Mouse (Mus musculus) embryo, embryonic 11 days (tissue): Measurements from ENCODE around the gene Reg4.

Experiments
- DNase-seq: peaks from one replicate; pipeline ENCODE4 v3.0.0-alpha.2; 2015

The Reg4 gene

DNA sequence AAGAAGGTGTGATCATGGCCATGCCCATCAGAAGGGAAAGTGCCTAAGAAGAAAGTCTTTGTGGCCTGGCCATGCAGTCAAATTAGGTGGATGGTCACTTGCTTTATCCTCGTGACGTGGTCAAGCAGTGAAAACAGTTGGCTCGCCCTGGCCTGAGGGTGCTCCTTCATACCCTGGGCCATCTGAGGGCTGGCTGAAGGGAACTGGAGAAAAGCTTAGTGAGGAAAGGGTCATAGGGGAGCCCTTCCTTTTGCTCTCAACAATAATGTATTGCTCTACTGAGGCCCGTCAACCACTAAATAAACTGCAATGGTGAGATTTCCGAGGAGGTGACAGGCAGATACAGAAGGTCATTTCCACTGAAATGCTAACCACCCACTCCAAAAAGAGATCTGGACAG lies 15.3 kb downstream of the Reg4 start:
- no peak for DNase-seq

DNA sequence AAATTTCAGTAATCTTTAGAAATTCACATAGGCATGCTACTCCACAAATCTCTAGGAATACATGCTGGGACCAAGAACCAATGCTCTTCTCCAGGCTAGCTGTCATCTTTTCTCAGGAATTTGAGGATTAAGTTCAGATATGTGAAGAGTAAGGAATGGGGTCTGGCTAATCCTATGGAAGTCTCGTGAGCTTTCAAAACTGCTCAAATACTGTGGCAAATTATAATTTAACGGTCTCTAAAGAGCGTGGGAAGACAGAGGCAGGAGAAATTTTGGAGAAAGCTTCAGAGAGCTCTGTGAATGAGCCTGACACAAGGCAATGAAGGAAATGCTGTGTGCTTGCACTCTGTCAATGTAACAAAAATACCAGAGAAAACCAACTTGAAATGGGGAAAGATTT lies 16.2 kb downstream of the Reg4 start:
- DNase-seq = no peak

- DNase-seq = no peak
These were observed 20.1 kb downstream of the Reg4 start for GRCm38 (mm10) chr3:98242051-98242450.

- no peak for DNase-seq
These were observed 20.6 kb downstream of the Reg4 start for GRCm38 (mm10) chr3:98242458-98243037.

GRCm38 (mm10) chr3:98245892-98246291 lies 23.9 kb downstream of the Reg4 start:
- no peak for DNase-seq

GRCm38 (mm10) chr3:98246985-98247751 lies 25.2 kb downstream of the Reg4 start:
- peak; percentile 37 for DNase-seq

GRCm38 (mm10) chr3:98249378-98249777 lies 27.4 kb downstream of the Reg4 start:
- no peak for DNase-seq

DNA sequence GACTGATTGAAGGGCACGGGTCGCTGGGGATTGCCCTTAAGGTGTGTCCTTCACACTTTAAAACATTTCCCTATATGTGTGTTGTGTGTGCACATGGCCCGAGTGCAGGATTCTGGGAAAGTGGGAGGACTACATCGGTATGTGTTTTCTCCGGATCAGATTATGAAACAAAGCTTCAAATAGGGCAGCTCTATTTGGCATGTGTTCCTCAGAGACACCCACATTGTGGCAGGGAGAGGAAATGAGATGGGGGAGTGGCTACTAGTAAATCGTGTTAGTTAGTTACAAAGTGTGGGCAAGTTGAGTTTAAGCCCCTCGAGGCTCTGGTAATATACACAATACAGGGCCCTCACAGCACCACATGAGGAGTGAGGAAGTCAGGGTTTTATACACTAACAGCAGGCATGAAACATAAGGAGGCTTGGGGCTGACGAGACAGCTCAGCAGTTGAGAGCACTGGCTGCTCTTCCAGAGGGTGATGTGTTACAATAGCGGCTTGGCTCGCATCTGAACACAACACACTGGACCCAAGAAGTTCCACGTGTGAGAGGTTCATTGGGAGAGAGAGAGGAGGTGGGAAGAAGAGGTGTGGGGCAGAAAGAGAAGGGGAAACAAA lies 28.0 kb downstream of the Reg4 start:
- no peak for DNase-seq

DNA sequence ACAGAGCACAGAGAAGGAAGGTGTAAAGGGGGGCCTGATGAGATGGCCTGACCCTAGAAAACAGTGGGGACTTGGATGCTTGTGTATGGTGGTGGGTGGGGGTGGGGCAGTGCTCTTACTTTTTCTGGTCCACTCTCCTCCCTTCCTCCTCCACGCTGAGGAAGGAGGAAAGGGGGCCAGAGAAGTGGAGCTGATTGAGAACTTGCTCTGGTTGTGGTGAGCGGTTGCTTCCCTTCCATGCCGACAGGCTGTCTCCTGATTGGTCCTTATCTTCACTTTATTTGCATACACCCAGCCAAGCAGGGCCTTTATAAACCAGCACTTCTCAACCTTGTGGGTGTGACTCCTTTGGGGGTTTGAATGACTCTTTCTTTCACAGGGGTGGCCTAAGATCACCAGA lies 32.1 kb downstream of the Reg4 start:
- DNase-seq = no peak

DNA sequence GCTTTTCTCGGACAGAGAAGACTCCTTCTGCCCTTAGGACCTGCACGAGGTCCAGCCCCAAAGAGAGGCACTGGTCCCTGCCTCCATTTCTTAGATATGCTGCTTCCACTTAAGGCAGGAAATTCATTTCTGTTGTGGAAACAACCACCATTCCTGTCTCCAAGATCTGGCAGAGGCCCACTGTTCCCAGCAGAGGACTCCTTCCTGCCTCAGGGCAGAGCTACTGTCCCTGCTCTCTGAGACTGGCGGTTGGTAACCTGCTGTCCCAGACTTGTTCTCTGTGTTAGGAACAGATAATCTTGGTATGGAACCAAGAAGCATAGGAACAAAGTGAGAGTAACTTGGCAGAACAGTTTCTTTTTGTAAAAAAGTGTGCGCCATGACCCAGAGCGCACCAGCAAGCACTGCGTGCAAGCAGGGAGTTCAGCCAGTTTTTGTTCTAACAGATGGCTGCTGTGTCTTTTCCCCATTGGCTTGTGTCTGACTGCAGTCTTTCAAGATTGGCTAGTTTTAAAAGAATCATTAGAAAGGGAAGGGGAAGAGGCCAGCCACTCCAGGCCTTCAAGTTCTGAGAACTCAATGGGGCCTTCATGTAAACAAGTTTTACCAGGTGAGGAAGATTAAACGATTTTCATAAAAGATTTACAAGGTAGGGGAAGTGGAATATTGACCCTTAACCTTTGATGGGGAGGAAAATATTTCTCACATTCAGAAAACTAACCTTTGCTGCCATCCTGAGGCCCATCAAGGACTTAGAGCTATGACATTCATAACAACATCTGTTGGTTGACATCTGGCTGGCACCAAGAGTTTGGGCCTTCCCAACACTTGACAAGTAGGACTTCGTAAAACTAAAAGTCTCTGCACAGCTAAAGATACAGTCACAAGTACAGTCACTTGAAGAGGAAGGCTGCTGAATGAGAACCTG lies 33.0 kb downstream of the Reg4 start:
- DNase-seq = no peak

GRCm38 (mm10) chr3:98258723-98259122 lies 36.8 kb downstream of the Reg4 start:
- no peak for DNase-seq

GRCm38 (mm10) chr3:98259271-98259751 lies 37.4 kb downstream of the Reg4 start:
- DNase-seq = no peak

DNA sequence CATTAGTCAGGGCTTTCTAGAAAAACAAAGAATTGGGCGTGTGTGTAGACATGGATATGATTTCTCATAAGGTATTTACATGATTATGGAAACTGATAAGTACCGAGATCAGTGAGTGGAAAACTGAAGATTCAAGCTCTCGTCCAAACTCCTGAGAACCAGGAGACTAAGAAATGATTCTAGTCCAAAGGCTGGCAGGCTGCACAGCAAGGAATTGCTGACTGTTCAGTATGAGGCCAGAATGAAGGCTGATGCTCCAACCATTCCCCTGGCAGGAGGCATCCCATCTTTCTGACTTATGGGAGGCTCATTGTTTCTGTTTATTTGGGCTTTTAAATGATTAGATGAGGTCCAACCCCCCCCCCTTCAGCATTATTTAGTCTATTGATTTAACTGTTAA lies 38.6 kb downstream of the Reg4 start:
- no peak for DNase-seq

GRCm38 (mm10) chr3:98261415-98261814 lies 39.5 kb downstream of the Reg4 start:
- no peak for DNase-seq

GRCm38 (mm10) chr3:98262133-98262532 lies 40.2 kb downstream of the Reg4 start:
- no peak for DNase-seq

- DNase-seq = peak; percentile 25
These were observed 45.3 kb downstream of the Reg4 start for GRCm38 (mm10) chr3:98267249-98267651.

DNA sequence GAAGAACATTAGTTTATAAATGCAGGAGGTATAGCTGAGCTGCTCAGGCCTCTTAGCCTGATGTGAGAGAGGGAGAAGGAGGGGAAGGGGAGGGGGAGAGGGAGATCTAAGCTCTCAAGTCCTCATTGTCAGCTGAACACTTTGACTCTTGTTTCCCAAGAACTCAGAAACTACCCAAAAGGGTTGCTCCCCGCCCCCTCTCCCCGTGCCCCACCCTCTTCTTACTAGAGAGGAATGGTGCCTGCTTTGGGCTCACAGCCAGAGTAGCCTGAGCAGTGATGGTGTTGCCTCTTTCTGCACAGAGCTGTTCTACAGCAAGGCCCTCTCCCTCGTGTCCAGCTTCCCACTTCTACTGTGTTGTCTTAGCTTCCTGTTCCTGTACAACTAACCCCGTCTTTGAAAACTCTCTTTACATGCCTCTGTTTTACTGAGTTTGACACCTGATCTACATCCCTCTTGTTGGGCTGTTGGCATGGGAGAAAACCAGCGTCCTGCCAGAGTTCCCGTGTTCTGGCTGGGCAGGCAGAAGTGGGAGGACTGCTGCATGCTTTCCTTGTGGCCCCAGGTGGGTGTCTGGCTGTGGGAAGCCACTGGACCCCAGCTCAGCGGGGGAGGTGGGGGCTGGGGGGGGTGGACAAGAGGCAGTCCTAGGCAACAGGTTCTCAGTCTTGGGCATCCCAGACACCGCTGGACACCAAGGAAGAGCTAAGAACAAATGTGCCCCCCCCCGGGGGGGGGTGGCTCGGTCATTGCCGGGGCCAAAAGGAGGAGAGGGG lies 51.9 kb downstream of the Reg4 start:
- peak; percentile 8 for DNase-seq

DNA sequence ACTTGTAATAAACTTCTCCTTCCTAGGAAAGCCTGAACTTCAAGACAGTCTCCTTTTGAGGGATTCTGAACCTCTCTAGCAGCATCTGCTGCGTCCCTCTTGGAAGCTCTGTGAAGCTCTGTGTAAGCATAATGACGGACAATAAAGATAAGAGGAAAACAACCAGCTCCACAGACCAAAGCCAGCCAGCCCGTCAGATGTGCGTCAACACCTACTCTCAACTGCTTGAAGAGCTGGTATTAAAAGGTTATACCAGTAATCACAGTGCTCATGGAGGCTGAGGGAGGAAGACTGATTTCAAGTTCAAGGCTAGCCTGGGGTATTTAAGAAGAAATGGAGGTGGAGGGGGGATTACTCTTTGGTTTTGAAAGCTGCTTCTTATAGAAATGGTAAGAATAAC lies 57.7 kb downstream of the Reg4 start:
- no peak for DNase-seq

DNA sequence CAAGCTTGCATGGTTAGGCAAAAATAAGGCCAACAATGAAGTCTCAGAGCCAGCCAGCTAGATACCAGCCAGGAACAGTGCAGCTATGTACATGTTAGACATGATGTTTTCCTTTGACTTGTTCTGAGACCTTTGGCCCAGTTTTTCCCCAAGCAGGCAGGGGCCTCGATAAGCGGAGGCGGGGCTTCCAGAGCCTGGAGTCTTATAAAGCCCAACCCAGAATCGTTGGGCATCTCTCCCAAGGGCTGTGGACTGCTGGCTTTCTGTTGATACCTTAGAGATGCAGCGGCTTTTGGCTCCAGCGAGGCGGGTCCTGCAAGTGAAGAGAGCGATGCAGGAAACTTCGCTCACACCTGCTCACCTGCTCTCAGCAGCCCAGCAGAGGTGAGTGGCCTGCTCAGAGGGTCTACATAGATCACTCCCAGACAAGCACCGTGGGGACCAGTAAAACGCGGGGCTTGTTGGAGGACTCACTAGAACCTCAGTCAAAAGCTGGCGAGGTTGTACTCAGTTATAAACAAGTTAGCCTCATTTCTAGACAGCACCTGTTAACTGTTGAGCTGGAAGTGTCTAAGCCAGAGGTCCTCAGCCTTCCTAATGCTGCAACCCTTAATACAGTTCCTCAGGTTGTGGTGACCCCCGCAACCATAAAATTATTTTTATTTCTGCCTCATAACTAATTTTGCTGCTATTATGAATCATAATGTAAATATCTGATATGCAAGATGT lies 58.4 kb downstream of the Reg4 start, which contains the start of gene Hmgcs2:
Gene Hmgcs2, plus strand, starts transcription at position 232 of the 729 bp plus-strand sequence.
- DNase-seq = peak; percentile 33

DNA sequence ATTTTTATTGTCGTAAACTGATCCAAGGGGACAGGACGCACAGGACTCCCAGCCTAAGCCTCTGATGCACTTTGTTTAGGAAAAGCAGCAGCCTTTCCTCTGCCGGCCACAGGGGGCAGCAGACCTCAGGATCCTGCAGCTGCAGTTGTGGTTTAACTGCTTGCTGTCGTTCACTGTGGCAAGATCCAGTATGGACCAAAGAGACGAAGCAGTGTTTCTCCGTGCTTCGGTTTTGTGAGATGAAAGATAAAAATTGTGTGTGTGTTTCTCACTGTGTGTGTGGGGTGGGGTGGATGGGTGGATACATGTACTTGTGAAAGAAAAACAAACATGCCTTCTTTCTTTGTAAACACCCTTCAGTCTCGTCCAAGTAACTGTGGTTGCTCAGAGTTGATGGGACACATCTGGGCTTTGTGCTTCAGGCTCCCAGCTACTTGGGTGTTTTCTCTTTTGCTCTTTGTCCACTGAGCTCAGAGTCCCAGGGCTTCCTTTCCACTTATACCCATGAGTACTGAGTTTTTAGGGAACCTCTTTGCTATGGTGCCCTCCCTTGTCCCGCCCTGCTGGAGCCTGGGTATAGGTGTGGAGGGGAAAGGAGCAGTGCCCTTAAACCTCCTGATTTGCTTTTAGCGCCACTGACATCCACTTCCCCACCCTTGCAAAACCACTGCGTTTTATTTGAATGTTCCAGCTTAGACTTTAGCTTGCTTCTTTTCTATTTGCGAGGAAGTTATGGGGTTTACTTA lies 59.1 kb downstream of the Reg4 start:
- peak; percentile 78 for DNase-seq

DNA sequence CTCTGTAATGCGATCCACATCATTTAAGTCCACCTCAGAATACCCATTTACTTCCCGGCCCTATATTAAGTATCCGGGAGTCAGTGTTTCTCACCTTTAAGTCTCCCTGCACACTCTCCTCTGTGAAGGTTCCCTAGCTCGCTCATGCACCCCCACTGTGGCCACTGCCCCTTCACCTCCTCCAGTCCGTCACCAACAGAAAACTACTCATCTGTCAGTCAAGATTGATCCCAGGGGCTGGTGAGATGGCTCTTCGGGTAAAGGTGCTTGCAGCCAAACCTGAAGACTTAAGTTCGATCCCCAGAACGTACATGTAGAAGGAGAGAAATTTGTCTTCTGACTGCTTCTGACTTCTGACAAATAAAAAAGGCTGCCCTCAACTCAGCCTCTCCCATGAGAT lies 60.5 kb downstream of the Reg4 start:
- DNase-seq = no peak
